Mouse (Mus musculus) embryonic facial prominence, embryonic 10.5 days (tissue): ENCODE data around the gene Nfu1. TPM values are rescaled to one million over a fixed set of nuclear protein-coding genes. Genes with fewer than 3 reads are reported as not detected.

Source experiments
- DNase-seq: peaks from one replicate; pipeline ENCODE4 v3.0.0-alpha.2; 2017; ENCODE audit warnings: low spot score
- H3K27ac ChIP-seq: fragments of 300-500 bp; sonication (generic); replicated peaks from 2 replicates; pipeline ENCODE4 v1.5.1; 2016; ENCODE audit warnings: mild to moderate bottlenecking
- H3K27me3 ChIP-seq: fragments of 300-500 bp; sonication (generic); replicated peaks from 2 replicates; pipeline ENCODE4 v1.6.1; 2016; ENCODE audit warnings: low read depth, mild to moderate bottlenecking; ENCODE audit not compliant: poor library complexity, severe bottlenecking
- H3K36me3 ChIP-seq: fragments of 300-500 bp; sonication (generic); replicated peaks from 2 replicates; pipeline ENCODE4 v1.6.1; 2016; ENCODE audit warnings: mild to moderate bottlenecking, moderate library complexity
- H3K4me1 ChIP-seq: fragments of 300-500 bp; sonication (generic); 2 replicates; pipeline ENCODE4 v1.6.1; 2016
- H3K4me3 ChIP-seq: fragments of 300-500 bp; sonication (generic); 2 replicates; pipeline ENCODE4 v1.5.1; 2016; ENCODE audit warnings: mild to moderate bottlenecking, moderate library complexity
- H3K9me3 ChIP-seq: fragments of 300-500 bp; sonication (generic); 2 replicates; pipeline ENCODE4 v1.6.1; 2016; ENCODE audit warnings: mild to moderate bottlenecking
- WGBS: fragments of 180-500 bp; shearing (Covaris S2); methylation state at CpG from one replicate; pipeline ENCODE4 v1.1.7; 2016; 5-methylcytosine and 5-hydroxymethylcytosine counted together
- polyA plus RNA-seq: library from polyadenylated mRNA; unstranded; fragments of >200 nt; fragmentation: Nextera tagmentation; extraction: Ambion mirVana; gene quantifications from 2 replicates; pipeline ENCODE4 v1.2.1, GENCODE M21; 2016

Gene Nfu1
- polyA plus RNA-seq, 1 experiment from 2014 or later: 103 TPM

GRCm38 (mm10) chr6:87051886-87052425 is 42.9 kb downstream of the Nfu1 start:
- Histone ChIP-seq H3K27ac (no peak overlapping the region), H3K4me3 (no peak overlapping the region), H3K9me3 (no peaks in the 10 kb centered on the region), H3K36me3 (peaks cover 84% of the 10 kb centered on the region), H3K4me1 (no peaks in the 10 kb centered on the region), H3K27me3 (no peaks in the 10 kb centered on the region)
- WGBS: 95% methylated on average over 10 of the region's 10 CpGs
- no peak for DNase-seq

- Histone ChIP-seq H3K27me3 (no peaks in the 10 kb centered on the region), H3K4me3 (no peak overlapping the region), H3K36me3 (peaks cover 85% of the 10 kb centered on the region), H3K4me1 (no peaks in the 10 kb centered on the region), H3K9me3 (no peaks in the 10 kb centered on the region), H3K27ac (no peak overlapping the region)
- DNase-seq: no peak
- 94% methylated on average over 8 of the region's 8 CpGs for WGBS
Measured at GRCm38 (mm10) chr6:87054193-87054592, 45.2 kb downstream of the Nfu1 start.

GRCm38 (mm10) chr6:87059754-87060153 is 50.7 kb downstream of the Nfu1 start:
- H3K27ac ChIP-seq: no peak overlapping the region
- H3K27me3 ChIP-seq: no peaks in the 10 kb centered on the region
- no peaks in the 10 kb centered on the region for H3K4me1 ChIP-seq
- no peak overlapping the region for H3K4me3 ChIP-seq
- 97% methylated on average over 1 of the region's 1 CpGs for WGBS
- no peak for DNase-seq
- peaks cover 94% of the 10 kb centered on the region for H3K36me3 ChIP-seq
- no peaks in the 10 kb centered on the region for H3K9me3 ChIP-seq

GRCm38 (mm10) chr6:87063586-87063985 is 54.5 kb downstream of the Nfu1 start:
- no peak for DNase-seq
- 95% methylated on average over 4 of the region's 4 CpGs for WGBS
- H3K9me3 ChIP-seq: no peaks in the 10 kb centered on the region
- peaks cover 96% of the 10 kb centered on the region for H3K36me3 ChIP-seq
- H3K4me3 ChIP-seq: no peak overlapping the region
- no peaks in the 10 kb centered on the region for H3K4me1 ChIP-seq
- H3K27ac ChIP-seq: no peak overlapping the region
- H3K27me3 ChIP-seq: no peaks in the 10 kb centered on the region

GRCm38 (mm10) chr6:87068209-87068608 is 59.2 kb downstream of the Nfu1 start:
- DNase-seq: no peak
- no peak overlapping the region for H3K4me3 ChIP-seq
- no peaks in the 10 kb centered on the region for H3K27me3 ChIP-seq
- 89% methylated on average over 2 of the region's 2 CpGs for WGBS
- H3K27ac ChIP-seq: no peak overlapping the region
- H3K9me3 ChIP-seq: no peaks in the 10 kb centered on the region
- no peaks in the 10 kb centered on the region for H3K4me1 ChIP-seq
- peaks cover 99% of the 10 kb centered on the region for H3K36me3 ChIP-seq

- WGBS: 88% methylated on average over 7 of the region's 7 CpGs
- H3K9me3 ChIP-seq: no peaks in the 10 kb centered on the region
- DNase-seq: no peak
- H3K36me3 ChIP-seq: peaks cover 99% of the 10 kb centered on the region
- no peaks in the 10 kb centered on the region for H3K4me1 ChIP-seq
- H3K27ac ChIP-seq: no peak overlapping the region
- H3K27me3 ChIP-seq: no peaks in the 10 kb centered on the region
- no peak overlapping the region for H3K4me3 ChIP-seq
Measured at GRCm38 (mm10) chr6:87069195-87069900, 60.3 kb downstream of the Nfu1 start.

GRCm38 (mm10) chr6:87070641-87071040 is 61.6 kb downstream of the Nfu1 start:
- 91% methylated on average over 4 of the region's 4 CpGs for WGBS
- Histone ChIP-seq H3K27me3 (no peaks in the 10 kb centered on the region), H3K27ac (no peak overlapping the region), H3K4me3 (no peak overlapping the region), H3K4me1 (no peaks in the 10 kb centered on the region), H3K36me3 (peaks cover 94% of the 10 kb centered on the region), H3K9me3 (no peaks in the 10 kb centered on the region)
- DNase-seq: no peak

- no peaks in the 10 kb centered on the region for H3K27me3 ChIP-seq
- peaks cover 91% of the 10 kb centered on the region for H3K36me3 ChIP-seq
- no peak overlapping the region for H3K4me3 ChIP-seq
- no peak for DNase-seq
- no peaks in the 10 kb centered on the region for H3K9me3 ChIP-seq
- WGBS: 91% methylated on average over 4 of the region's 4 CpGs
- peaks cover 5% of the 10 kb centered on the region; the same call in 1 of the 2 replicates for H3K4me1 ChIP-seq
- H3K27ac ChIP-seq: no peak overlapping the region
Measured at GRCm38 (mm10) chr6:87072759-87073158, 63.7 kb downstream of the Nfu1 start.

- H3K4me1 ChIP-seq: peaks cover 11% of the 10 kb centered on the region; the same call in 1 of the 2 replicates
- WGBS: 81% methylated on average over 3 of the region's 3 CpGs
- H3K4me3 ChIP-seq: no peak overlapping the region
- H3K36me3 ChIP-seq: peaks cover 84% of the 10 kb centered on the region
- no peak overlapping the region for H3K27ac ChIP-seq
- no peak for DNase-seq
- H3K27me3 ChIP-seq: no peaks in the 10 kb centered on the region
- no peaks in the 10 kb centered on the region for H3K9me3 ChIP-seq
Measured at GRCm38 (mm10) chr6:87075092-87075685, 66.2 kb downstream of the Nfu1 start.

Other genes starting within 250 kb of the Nfu1 start
- 6.8 and 7.0 TPM in 2 replicates for gene Anxa4, start 215.7 kb upstream of the Nfu1 start, polyA plus RNA-seq
- 11.3 and 13.3 TPM in 2 replicates for gene Aak1, start 159.7 kb upstream of the Nfu1 start, polyA plus RNA-seq
- 17.0 and 17.5 TPM in 2 replicates for gene Gfpt1, start 33.6 kb downstream of the Nfu1 start, polyA plus RNA-seq
- 0.12 TPM in 1 of 2 replicates, not detected in the other for gene D6Ertd527e, start 95.5 kb downstream of the Nfu1 start, polyA plus RNA-seq